Mouse (Mus musculus) lung, postnatal 0 days (tissue): ENCODE measurements at regions not wholly inside any gene's neighbourhood (a gene's known extent, or its start where the extent isn't known, plus 50 kb on each side); places are given as distances from the start of the nearest gene placed in this dataset.

Source experiments
- CTCF ChIP-seq: IDR thresholded peaks from 2 replicates; pipeline ENCODE4 v1.5.1; 2016; ENCODE audit warnings: antibody characterized with exemption, mild to moderate bottlenecking
- EP300 ChIP-seq: IDR thresholded peaks from 2 replicates; pipeline ENCODE4 v1.6.1; 2016; ENCODE audit warnings: antibody characterized with exemption, mild to moderate bottlenecking, control low read depth

DNA sequence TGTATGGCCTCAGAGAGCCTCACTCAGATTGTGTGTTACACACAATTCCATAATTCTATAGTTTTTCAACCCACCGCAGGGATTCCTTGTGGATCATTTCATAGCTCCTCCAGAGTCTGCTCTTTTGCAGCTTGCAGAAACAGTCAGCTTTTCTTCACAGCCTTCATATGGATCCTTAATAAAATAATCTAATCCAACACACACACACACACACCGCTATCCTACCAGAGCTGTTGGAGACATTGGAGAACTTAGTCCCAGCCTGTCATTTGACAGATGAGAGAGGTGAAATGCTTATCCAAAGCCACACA lies 71.2 kb upstream of the Foxo1 start:
- no peak for TF ChIP-seq CTCF
- no peak for TF ChIP-seq EP300
